Mouse (Mus musculus) CD4-positive helper T cell, adult 2 months (primary cell): ENCODE data around the gene Prkcb.

Source experiments
- DNase-seq: peaks from one replicate; pipeline ENCODE4 v3.0.0-alpha.2; 2012; ENCODE audit warnings: low read depth, missing footprints, low spot score

Gene Prkcb

DNA sequence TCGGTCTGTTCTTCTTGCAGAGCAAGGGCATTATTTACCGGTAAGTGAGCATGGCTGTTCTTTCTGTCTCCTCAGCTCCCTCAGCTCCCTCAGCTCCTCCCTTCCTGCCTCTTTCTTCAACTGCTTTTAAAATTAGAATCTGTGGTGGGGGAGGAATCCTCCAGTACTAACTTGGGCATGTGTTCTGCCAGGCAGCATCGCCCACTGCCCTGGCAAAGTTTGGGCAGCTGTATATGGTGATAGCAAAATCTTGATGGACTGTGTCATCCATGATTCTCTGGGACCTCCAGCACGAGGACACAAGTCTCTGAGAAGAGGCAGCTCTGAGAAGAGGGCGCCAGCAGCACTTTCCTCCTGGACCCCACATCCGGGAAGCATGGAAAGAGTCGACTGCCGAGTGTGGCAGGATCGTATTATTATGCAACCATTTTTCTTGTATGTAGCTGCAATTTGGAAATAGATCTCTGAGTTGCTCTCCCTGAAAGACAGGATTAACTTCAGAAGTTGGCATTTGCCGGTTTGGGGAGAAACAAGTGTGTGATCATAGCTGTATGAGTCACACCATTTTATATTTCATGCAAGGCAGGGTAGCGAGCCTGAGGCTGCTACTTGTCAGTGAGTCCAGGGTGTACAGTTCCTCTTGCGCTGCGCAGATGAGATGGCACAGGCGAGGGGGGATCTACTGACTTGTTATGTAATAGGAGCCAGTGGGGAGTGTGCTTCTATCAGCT, 296.0 kb downstream of the Prkcb start:
- DNase-seq, result no peak

DNA sequence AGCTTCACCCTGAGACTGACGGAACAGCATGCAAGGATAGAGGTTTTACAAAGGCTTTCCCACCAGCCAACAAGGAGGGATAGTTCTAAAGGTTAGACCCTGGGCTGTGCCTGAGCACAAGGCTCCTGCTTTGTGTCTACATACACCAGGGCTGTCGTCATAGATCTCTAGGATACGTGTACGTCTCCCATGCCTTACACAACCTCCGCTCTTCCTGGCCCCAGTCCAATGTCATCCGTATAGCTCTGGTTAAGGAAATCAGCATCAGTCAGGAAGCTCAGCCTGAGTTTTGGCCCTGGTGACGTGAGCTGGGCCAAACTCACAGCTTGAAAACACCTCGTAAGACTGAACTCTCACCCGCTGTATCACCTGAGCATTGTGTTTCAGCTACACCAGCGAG, 307.3 kb downstream of the Prkcb start:
- no peak for DNase-seq

DNA sequence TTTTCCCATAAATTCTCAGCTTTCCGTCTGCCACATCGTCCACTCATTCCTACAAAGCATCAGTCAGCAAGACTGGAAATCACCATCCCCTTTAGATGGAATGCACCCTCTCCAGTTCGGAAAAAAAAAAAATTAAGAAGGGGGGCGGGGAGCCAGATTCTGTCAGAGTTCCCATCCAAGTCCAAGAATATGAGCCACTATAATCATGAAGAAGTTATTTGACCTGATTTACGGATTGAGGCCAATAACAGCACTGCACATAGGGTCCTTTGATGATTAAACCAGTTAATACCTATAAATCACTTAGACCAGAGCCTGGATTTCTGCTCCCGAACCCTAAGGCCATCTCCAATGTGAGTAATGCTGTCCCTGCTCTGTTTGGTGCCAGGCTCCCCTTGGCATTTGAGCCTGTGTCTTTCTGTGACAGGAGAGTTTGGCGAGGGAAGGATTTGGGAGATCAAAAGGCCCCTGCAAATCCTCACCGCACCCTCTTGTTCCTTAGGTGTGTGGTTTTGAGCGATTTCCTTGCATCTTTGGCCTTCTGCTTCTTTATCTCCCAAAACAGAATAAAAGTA, 308.1 kb downstream of the Prkcb start:
- no peak for DNase-seq

DNA sequence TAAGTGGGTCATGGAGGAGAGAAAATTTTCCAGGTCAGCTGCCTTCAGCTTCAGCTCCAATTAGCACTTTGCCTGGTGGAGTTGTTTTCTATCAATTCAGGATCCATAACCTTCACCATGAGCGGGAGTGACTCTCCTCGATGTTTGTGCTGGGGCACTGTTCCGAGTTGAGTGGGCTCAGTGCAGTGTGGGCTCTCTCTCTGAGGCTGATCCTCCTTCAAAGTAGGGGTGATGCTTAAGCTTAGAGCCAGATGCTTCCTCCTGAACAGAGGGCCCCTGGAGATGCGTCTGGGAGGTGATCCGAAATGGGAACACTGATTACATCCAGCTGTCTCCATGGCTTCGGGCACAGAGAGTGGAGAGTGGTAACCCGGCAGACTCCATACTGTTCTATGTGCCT, 308.8 kb downstream of the Prkcb start:
- DNase-seq, result no peak

DNA sequence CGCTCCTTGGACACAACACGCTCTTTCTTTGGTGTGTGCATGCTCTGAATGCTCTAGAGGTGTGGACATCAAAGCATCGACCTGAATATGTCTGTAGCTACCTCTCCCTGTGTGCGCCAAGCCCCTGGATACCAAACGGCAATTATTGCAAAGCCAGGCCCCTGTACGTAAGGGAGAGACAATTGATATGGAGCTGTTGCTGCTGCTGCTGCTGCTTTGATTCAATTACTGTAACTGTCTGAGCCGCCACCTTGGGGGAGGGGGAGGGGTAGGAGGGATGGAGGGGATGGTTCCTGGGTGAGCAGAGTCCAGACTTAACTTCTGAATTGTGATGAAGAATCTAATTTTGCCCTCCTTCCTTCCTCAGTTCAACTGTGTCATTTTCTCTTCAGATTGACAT, 312.3 kb downstream of the Prkcb start:
- no peak for DNase-seq

DNA sequence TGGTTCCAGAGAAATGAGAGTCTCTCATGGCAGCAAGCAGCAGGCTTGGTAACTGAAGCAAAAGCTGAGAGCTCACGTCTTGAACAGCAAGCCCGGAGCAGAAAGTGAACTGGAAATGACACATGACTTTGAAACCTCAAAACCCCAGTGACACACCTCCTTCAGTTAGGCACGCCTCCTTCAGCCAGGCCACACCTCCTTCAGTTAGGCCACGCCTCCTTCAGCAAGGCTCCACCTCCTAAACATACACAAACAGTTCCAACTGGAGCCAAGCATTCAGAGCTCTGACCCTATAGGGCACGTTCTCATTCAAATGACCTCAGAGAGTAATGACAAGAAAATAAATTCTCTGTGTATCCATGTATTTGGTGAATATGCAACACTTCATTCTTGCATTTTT, 316.5 kb downstream of the Prkcb start:
- DNase-seq, result no peak

DNA sequence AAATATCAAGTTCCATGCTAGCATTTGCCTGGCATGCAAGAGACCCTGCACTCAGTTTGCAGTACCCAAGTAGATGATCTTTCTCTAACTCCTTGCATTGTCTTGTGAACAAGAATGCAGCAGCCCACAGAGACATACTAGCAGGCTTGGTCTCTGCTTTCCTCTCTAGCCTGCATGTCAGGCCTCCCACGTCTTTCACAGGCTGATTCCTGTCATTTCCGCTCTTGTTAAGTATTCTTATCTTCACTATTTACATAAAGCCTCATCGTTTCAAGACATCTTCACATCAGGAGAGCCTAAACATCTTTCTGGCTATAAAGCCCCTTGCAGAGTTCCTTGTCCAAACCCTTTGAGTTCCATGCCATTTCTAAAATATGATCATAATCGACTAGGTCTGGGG, 320.9 kb downstream of the Prkcb start:
- no peak for DNase-seq

DNA sequence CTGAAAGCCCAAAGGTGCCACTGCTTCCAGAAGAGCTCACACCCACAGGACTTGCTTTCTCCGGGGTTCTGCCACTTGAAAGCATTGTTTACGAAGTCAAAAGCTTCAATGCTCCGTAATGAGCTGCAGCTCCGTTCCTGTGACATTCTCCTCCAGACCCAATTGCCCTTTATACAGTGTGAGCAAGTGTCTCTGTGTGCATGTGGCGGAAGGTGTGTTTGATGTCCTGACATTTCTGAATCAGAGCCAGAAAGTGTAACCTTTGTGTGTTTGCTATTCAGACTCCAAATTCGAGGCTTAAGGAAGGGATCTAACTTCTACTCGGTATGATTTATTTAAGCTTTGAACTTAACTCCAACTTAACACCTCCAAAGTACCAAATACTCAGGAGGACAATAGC, 321.6 kb downstream of the Prkcb start:
- no peak for DNase-seq

DNA sequence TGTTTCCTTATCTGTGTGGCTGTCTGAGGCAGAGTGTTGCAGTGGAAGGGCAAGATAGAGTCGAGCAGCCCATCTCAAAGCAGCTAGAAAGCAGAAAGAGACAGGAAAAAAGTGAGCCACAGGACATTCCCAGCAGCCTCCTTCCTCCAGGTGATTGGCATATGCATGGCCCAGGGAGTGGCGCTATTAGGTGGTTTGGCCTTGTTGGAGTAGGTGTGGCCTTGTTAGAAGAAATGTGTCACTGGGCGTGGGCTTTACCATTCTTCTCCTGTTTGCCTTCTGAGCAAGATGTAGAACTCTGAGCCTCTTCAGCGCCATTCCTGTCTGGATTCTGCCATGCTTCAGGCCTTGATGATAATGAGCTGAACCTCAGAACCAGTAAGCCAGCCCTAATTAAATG, 325.3 kb downstream of the Prkcb start:
- DNase-seq, result no peak

DNA sequence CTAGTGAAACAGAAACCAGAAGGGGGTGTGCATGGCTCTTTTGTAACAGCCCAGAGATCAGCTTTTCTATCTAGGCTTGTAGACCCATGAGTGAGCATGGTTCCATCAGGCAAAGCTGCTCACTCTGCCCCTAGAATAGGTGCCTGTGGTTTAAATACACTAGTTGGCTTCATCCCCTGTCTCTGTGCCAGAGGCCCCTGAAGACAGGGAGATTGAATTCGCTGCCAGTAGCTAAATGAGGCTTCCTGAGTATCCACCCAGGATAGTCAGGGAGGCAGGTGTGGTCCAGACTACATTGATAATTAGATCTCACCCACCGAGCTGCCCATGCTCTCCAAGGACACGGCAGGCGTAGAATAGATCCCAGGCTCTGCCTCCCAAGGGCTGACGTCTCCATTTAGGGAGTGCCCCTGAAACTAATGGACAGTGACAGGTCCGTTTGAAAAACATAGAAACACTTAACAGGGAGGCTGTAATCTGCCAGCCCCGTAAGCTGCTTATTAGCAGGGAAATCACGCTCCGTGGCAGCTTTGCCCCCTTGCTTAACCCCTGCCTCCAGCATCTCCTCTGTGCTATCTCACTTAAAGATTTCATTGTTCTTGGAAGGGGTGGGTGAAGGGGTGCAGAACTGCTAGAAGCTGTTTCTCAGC, 333.7 kb downstream of the Prkcb start:
- no peak for DNase-seq

DNA sequence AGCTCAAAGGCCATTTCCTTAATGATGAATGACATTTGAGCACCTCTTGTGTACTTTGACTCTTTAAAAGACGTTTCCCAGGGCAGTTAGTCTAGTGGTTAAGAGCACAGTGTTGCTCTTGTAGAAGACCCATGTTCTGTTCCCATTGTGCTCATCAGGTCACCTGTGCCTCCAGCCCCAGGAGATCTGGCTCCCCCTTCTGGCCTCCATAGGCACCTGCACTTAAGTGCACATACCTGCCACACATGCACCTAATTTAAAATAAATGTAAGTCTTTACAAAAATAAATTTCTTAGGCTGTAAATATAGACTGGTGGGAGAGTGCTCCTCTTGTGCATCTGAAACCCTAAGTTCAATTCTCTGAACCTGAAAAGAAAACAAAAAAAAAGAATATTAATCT, 335.2 kb downstream of the Prkcb start:
- no peak for DNase-seq

DNA sequence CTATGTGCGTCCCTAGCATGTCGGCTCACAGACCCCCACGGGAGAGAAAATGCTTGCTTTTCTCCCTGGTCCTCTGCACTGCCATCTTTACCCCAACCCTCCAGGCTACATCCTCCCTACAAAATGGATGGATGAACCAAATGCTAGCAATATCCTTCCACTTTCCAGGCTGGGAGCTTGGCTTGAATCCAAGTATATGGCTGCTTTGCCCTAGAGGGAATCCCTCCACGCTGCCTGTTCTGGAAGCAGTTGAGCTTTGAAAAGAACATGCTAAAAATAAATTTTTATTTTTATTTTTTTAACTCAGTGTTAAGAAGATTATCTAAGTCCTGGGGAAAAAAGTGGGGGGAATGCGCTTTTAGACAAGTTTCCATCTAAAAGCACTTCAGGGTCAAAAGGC, 339.5 kb downstream of the Prkcb start:
- no peak for DNase-seq

DNA sequence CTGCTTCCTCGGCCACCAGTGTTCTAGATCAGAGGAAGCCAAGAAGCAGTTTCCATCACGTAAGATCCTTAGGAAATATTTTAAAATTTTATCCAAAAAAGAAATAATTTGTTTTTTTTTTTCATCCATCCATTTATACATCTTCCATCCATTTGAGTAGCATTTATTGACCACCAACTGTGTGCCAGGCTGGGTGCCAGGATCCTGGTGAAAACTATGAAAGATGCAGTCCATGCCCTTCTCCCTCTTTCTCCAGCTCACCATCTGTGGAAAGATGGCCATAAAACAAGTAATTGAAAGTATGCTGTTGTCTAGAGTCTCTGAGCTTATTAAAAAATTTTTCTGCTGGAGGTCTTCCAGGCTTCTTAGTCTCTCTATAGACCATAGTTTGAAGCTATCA, 341.8 kb downstream of the Prkcb start:
- DNase-seq, result no peak

DNA sequence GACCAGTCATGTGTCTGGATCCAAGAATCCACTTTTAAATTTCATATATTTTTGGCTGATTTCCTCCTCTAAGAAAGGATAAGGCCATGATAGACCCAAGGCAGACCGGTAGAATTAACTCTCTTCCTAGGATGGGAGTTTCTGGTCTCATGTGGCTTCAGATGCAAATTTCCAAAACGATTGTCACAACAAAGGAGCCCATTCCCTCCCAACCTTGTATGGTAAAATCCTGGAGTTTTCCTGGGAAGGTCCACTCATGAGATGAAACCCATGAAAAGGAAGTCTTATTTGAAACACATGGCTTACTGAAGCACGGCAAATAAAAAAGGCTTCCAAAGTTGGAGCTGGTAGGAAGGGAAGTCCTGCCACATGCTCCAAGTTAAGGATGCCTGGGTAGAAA, 342.6 kb downstream of the Prkcb start:
- no peak for DNase-seq

DNA sequence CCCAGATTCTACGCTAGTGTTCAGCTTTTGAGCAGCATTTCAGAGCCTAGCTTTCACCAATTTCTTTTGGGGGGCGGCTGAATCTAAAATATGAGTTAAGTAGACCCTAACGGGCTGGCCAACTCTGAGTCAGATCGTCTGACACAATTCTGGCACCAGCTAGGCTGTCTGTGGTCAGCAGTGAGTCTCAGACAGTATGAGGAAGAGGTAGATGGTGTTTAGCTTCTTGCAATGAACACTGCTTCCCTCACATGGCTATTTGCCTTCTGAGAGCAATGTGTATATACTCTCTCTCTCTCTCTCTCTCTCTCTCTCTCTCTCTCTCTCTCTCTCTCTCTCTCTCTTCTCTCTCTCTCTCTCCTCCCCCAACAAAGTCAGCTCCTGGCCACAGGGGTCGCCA, 344.4 kb downstream of the Prkcb start:
- DNase-seq, result no peak

DNA sequence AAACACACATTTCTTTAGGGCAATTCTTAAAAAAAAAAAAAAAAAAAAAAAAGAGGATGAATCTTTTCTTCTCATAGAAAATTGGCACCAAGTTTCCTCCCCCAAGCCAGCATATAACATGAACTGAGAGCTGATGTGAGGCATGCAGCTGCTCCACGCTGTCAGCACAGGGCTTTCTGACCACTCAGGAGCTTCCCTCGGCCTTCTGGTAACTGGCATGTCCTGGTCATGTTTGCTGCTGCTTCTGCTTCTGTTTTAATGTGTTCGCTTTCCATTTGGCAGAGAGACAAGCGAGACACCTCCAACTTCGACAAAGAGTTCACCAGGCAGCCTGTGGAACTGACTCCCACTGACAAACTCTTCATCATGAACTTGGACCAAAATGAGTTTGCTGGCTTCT, 344.9 kb downstream of the Prkcb start:
- DNase-seq, result no peak

DNA sequence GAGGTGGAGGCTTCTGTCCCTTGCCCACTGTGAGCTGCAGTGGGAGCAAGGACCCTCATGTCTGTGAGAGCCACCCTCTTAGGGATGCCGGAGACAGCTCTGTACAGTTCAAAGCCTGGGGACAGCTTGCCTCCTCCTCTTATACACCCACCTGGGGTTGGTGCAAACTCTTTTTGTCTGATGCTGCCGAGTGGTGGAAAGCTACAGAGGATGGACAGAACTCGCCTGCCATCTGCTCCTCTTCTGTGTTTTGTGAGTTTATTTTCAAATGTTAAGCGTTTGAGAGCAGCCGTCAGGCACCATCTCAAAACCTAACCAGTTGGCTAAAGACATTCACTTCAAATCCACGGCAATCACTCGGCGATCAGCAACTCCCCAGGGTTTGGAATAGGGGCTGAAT, 355.1 kb downstream of the Prkcb start:
- no peak for DNase-seq

DNA sequence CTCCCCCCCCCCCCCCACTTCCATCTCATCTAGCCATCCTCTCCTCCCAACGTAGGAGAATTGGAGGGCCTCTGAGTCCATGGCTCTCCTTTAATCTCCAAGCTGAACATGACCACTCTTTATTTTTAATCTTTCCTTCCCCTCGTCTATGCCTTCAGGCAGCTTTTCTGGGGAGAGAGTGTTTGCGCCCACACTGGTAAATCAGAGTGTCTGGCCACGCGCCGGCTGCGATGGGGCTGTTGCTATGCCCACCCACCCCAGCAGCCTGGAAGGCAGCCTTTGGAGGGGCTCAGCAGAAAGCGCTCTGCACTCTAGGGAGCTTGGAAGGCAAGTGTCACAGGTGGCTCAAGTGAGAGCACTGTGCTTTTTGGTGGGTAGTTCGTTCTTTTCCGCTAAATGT, 360.8 kb downstream of the Prkcb start:
- DNase-seq, result no peak

DNA sequence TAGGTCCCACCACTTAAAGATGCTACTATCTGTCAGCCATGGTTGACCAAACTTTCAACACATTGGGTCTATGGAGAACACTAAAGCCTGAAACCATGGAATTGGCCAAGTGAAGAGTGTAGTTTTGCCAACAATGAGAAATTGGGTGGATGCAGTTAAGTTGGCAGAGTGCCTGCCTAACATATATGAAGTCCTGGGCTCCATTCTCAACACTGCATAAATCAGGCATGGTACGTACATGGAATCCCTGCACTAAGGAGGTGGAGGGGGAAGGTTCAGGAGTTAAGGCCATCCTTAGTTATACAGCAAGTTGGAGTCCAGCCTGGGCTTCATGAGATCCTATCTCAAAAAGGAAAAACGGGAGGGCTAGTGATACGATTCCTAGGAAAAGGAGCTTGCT, 364.0 kb downstream of the Prkcb start:
- DNase-seq, result no peak

DNA sequence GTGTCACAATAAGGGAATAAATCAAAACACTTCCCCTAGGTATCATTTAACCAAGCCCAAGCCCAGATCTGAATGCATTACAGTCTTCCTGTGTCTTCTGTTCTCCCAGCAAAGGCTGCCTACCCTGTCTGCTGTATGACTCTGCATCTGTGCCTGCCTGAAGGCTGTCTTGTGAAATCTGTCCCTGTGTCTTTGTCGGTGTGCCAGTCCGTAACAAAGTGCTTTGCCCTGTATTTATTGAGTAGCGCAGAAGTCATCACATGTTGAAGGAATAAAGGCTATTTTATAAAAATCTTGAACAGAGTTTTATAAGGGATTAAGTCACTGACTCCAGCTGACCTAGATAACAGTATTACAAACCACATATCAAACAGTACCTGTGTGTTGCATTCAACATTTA, 368.1 kb downstream of the Prkcb start:
- DNase-seq, result no peak

DNA sequence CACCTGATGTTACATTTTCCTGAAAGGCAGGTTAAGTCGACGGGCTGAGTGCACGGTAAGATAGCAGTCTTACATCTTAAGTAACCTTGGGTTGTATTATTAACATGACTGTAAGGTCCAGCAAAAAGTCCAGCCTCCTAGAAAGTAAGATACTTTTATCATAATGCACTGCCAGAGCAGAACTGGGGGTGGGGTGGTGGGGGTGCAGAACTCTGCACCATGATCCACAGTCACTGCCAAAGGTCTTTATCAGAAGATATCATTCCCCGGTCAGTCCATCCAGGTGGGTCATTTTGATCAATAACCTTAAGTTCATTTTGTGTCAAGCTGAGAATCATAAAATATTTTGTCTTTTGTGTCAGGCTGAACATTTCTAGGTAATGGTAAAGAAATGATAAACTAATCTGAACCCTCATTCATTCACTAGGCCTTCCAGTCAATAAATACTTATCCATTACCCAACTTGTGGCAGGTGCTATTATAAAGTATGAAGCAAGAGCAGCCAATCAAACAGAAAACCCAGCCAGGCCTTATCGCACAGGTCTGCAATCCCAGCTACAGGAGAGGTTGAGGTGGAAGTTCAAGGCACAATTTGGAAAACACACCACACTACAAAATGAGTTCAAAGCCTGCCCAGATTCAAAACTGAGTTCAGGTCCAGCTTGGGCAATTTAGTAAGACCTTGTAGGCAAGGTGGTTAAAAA, 369.0 kb downstream of the Prkcb start:
- DNase-seq, result no peak

DNA sequence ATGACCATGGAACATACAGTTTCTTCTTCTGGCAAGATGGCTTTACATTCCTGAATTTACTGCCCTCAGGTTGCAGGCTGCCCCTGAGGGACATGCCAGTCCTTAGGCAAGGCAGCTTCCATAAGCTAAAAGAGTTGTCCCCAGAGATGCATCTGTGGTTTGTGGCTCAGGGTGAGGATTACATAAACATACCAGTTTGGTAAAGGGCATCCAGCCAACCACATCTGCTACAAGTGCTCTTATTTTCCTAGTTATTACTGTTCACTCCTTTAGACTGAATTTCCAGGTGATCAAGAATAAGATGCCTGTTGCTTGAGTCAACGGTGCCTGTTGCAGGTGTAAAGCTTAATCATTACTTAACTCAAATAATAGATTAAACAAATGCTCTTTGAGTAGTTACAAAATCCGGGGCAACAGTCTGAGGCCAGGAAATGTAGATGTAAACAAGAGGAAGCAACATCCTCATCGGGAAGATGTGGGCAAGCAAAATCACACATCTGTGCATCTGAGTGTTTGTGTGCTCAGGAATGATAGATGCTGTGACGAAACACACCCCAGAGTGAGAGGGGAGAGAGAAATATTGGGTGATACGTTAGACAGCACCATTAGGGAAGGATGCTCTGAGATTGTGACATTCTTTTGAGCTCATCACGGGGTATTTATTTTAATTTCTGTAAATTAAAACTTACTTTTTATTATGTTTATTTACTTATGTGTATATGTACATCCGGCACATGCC, 376.9 kb downstream of the Prkcb start:
- DNase-seq, result no peak
